Mouse (Mus musculus) forebrain, postnatal 0 days (tissue): ENCODE measurements at regions not wholly inside any gene's neighbourhood (a gene's known extent, or its start where the extent isn't known, plus 50 kb on each side); places are given as distances from the start of the nearest gene placed in this dataset.

Experiments used
- ATAC-seq: fragments of 200-750 bp; cut with Nextera tagmentation; 2 replicates; pipeline ENCODE4 v1.8.0; 2017; ENCODE audit warnings: mild to moderate bottlenecking, moderate library complexity
- DNase-seq: peaks from one replicate; pipeline ENCODE4 v3.0.0-alpha.2; 2015
- H3K27ac ChIP-seq: fragments of 300-500 bp; sonication (generic); 2 replicates; pipeline ENCODE4 v1.5.1; 2014; ENCODE audit warnings: low read depth, mild to moderate bottlenecking, antibody characterized with exemption, low read length, moderate library complexity, mixed read lengths
- H3K27me3 ChIP-seq: fragments of 300-500 bp; sonication (generic); 2 replicates; pipeline ENCODE4 v1.6.1; 2014; ENCODE audit warnings: mild to moderate bottlenecking, low read length, mixed read lengths; ENCODE audit not compliant: insufficient read depth
- H3K36me3 ChIP-seq: fragments of 300-500 bp; sonication (generic); 2 replicates; pipeline ENCODE4 v1.6.1; 2014; ENCODE audit warnings: mild to moderate bottlenecking, moderate library complexity; ENCODE audit not compliant: insufficient read depth
- H3K4me1 ChIP-seq: fragments of 300-500 bp; sonication (generic); 2 replicates; pipeline ENCODE4 v1.6.1; 2014; ENCODE audit warnings: antibody characterized with exemption; ENCODE audit not compliant: insufficient read depth
- H3K4me2 ChIP-seq: fragments of 300-500 bp; sonication (generic); 2 replicates; pipeline ENCODE4 v1.6.1; 2014; ENCODE audit warnings: low read depth, mild to moderate bottlenecking, moderate library complexity
- H3K4me3 ChIP-seq: fragments of 300-500 bp; sonication (generic); 2 replicates; pipeline ENCODE4 v1.5.1; 2014; ENCODE audit warnings: low read depth, low read length, mixed read lengths
- H3K9ac ChIP-seq: fragments of 300-500 bp; sonication (generic); 2 replicates; pipeline ENCODE4 v1.6.1; 2014; ENCODE audit warnings: mild to moderate bottlenecking
- H3K9me3 ChIP-seq: fragments of 300-500 bp; sonication (generic); 2 replicates; pipeline ENCODE4 v1.6.1; 2016; ENCODE audit warnings: low read length
- CTCF ChIP-seq: sonication (generic); IDR thresholded peaks from 2 replicates; pipeline ENCODE4 v1.5.1; 2016; ENCODE audit warnings: antibody characterized with exemption, control low read depth, low read depth
- WGBS: fragments of 180-500 bp; shearing (Covaris S2); extraction: QIAGEN DNeasy Blood & Tissue Kit; methylation state at CpG from one replicate; pipeline ENCODE4 v1.1.7; 2014; 5-methylcytosine and 5-hydroxymethylcytosine counted together

- 85% methylated on average over 2 of the region's 2 CpGs for WGBS
- no peak overlapping the region for H3K27ac ChIP-seq
- H3K4me3 ChIP-seq: no peak overlapping the region
- H3K4me1 ChIP-seq: no peaks in the 10 kb centered on the region
- ATAC-seq (no peak), DNase-seq (no peak)
- TF ChIP-seq CTCF: no peak
- no peaks in the 10 kb centered on the region for H3K27me3 ChIP-seq
- no peak overlapping the region for H3K4me2 ChIP-seq
- no peak overlapping the region for H3K9ac ChIP-seq
- H3K9me3 ChIP-seq: no peaks in the 10 kb centered on the region
- H3K36me3 ChIP-seq: no peaks in the 10 kb centered on the region
Measured at GRCm38 (mm10) chr11:20981588-20981987, 109.5 kb upstream of the Peli1 start.

DNA sequence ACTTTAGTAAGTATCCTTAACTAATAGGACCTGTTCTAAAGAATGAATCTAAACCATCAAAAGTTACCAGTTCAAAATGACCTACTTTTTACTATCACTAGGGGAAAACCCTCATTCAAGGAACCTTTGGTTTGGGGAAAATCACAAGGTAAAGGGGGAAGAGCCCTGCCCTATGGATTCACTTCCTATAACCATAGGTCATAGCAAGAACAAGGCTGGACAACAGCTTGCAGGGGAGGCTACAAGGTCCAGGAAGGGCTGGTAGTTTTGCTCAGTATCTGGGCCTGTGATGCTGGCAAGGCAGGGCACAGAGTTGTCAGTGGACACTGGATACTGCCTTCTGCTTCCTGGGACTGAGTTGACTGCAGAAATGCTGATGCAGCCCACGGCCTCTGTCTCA is 109.1 kb upstream of the Peli1 start:
- TF ChIP-seq CTCF: no peak
- DNase-seq (no peak), ATAC-seq (no peak)
- Histone ChIP-seq H3K4me1 (peaks cover 2% of the 10 kb centered on the region), H3K4me3 (no peak overlapping the region), H3K36me3 (no peaks in the 10 kb centered on the region), H3K4me2 (no peak overlapping the region), H3K27ac (no peak overlapping the region), H3K9me3 (no peaks in the 10 kb centered on the region), H3K27me3 (no peaks in the 10 kb centered on the region), H3K9ac (no peak overlapping the region)
- WGBS: 83% methylated on average over 1 of the region's 1 CpGs

DNA sequence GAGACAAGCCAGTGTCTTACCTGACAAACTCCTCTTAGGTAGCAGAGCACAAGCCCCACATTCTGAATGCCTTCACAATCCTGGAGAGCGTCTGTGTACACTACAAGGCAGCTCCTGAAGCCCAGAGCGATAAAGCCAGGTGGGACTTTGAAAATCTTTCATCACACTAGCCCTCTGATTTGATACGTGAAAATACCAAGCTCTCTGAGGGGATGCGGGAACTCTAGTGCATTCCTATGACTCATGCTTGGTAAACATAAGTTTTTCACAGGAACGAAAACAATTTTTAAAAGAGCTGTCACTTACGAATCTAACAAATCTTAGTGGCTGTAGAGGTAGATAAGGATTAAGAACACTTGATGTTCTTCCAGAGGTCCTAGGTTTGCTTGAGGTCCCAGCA is 108.6 kb upstream of the Peli1 start:
- DNase-seq (no peak), ATAC-seq (no peak)
- Histone ChIP-seq H3K4me2 (no peak overlapping the region), H3K27me3 (no peaks in the 10 kb centered on the region), H3K9me3 (no peaks in the 10 kb centered on the region), H3K36me3 (no peaks in the 10 kb centered on the region), H3K27ac (no peak overlapping the region), H3K9ac (no peak overlapping the region), H3K4me1 (peaks cover 7% of the 10 kb centered on the region), H3K4me3 (no peak overlapping the region)
- 88% methylated on average over 6 of the region's 6 CpGs for WGBS
- TF ChIP-seq CTCF: no peak

DNA sequence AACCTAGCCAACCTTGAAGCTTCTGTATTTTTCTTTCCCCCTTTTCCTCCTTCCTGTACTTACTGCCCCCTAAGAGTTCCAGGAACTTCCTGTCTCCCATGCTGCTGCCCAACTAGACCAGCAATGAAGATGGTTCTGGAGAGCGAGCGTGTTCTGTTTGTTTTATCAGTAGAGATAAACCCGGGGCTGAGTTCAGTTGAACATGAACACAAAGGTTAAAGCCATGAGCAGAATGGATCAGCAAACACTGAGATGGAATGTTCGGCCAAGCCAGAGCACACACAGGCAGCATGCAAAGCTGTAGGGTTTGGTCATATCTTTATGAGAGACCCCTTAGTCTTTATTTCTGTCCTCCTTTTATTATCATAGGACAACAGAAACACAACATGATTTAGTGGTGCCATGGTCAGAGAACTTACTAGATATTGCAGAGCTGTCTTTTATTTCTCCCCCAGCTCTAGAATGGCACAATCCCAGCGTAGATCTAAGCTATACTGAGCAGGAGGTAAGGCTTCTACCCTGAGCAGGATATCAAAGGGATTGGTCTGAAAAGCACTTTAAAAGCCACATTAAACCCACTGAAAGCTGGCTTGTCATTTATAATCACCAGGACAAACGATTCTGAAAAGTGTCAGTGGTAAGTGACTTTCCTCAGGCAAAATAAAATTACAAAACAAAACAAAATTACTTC is 105.9 kb upstream of the Peli1 start:
- peak overlapping the region; percentile 29; the same call in 1 of the 2 replicates for H3K27ac ChIP-seq
- H3K4me3 ChIP-seq: no peak overlapping the region
- H3K4me2 ChIP-seq: no peak overlapping the region
- peaks cover 12% of the 10 kb centered on the region for H3K4me1 ChIP-seq
- DNase-seq (no peak), ATAC-seq (no peak)
- no peak for TF ChIP-seq CTCF
- no peaks in the 10 kb centered on the region for H3K9me3 ChIP-seq
- no peaks in the 10 kb centered on the region for H3K36me3 ChIP-seq
- no peak overlapping the region for H3K9ac ChIP-seq
- WGBS: 59% methylated on average over 6 of the region's 6 CpGs
- no peaks in the 10 kb centered on the region for H3K27me3 ChIP-seq

DNA sequence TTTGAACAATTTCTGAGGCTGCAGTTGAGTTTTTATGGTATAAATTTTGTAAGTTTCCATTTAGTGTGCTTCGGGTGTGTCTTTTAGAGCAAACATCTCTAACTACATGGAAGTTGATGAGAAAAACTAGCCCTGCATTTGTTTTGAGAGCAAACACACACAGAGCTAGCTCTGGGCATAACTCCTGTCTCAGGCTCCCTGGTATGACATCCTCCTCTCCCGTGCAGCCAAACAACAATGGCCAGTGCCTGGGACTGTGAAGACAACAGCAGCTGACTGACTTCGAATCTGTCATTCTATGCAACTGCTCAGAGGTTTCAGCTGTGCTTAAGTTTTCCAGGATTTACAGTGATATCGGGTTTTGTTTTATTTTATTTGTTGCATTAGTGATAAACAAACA is 105.3 kb upstream of the Peli1 start:
- no peak overlapping the region for H3K27ac ChIP-seq
- no peak for ATAC-seq
- no peak overlapping the region for H3K9ac ChIP-seq
- H3K4me2 ChIP-seq: no peak overlapping the region
- DNase-seq: no peak
- H3K9me3 ChIP-seq: no peaks in the 10 kb centered on the region
- WGBS: 51% methylated on average over 4 of the region's 4 CpGs
- no peaks in the 10 kb centered on the region for H3K27me3 ChIP-seq
- peaks cover 12% of the 10 kb centered on the region for H3K4me1 ChIP-seq
- H3K36me3 ChIP-seq: no peaks in the 10 kb centered on the region
- H3K4me3 ChIP-seq: no peak overlapping the region
- no peak for TF ChIP-seq CTCF

DNA sequence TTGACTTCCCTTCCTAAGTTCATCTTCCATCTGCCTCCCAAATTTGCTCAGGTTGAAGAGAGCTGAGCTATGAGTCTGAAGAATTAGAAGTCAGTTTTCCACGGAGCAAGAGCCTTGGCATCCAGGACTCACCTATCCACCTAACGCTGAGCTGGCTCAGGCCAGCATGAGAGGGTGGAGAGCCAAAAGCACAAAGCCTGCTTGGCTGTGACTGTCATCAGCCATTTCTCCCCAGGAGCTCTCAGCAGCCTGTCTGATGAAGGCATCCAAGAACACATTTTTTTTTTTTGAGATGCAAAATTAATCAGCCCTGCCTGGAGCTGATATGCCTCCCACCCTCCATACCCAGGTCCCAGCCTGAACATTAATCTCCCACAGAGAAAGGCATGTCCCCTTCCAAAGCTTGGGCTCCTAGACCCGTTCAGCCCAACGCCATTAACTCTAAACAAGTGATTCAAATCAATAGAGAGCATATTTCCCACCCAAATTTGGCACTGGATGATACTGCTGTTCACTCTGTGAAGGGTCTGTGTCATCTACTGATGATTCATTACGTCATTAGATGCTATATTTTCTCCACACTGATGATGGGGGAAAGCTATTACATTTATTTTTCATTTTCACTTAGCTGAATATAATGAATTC is 103.8 kb upstream of the Peli1 start:
- no peak overlapping the region for H3K4me3 ChIP-seq
- peak overlapping the region; percentile 39 for H3K4me2 ChIP-seq

GRCm38 (mm10) chr11:20987841-20988251 is 103.2 kb upstream of the Peli1 start:
- WGBS: 36% methylated on average over 11 of the region's 11 CpGs
- H3K9me3 ChIP-seq: no peaks in the 10 kb centered on the region
- no peaks in the 10 kb centered on the region for H3K27me3 ChIP-seq
- no peak overlapping the region for H3K9ac ChIP-seq
- H3K36me3 ChIP-seq: no peaks in the 10 kb centered on the region
- no peak overlapping the region for H3K4me3 ChIP-seq
- peak; percentile 90 for DNase-seq
- peak; percentile 99 for ATAC-seq
- no peak for TF ChIP-seq CTCF
- peak overlapping the region; percentile 39 for H3K4me2 ChIP-seq
- peaks cover 12% of the 10 kb centered on the region for H3K4me1 ChIP-seq
- H3K27ac ChIP-seq: peak overlapping the region; percentile 88

More for the DNA sequence above, 103.8 kb upstream of the Peli1 start:
- DNase-seq (no peak), ATAC-seq (peak; percentile 46; the same call in 1 of the 2 replicates)
- 27% methylated on average over 5 of the region's 5 CpGs for WGBS
- Histone ChIP-seq H3K36me3 (no peaks in the 10 kb centered on the region), H3K9ac (peak overlapping the region; percentile 25; the same call in 1 of the 2 replicates), H3K9me3 (no peaks in the 10 kb centered on the region), H3K27me3 (no peaks in the 10 kb centered on the region), H3K27ac (peak overlapping the region; percentile 88), H3K4me1 (peaks cover 12% of the 10 kb centered on the region)
- TF ChIP-seq CTCF: no peak
